Mouse (Mus musculus): Measurements from ENCODE around the gene Adgre1. TPM values are rescaled to one million over a fixed set of nuclear protein-coding genes. Genes with fewer than 3 reads are reported as not detected.

The Adgre1 gene
- polyA plus RNA-seq, 1 experiment = not detected

- H3K4me3 ChIP-seq (ENCODE audit: insufficient read depth, poor library complexity, severe bottlenecking) = no peak overlapping the region
- H3K79me2 ChIP-seq (ENCODE audit: control insufficient read depth, insufficient read depth) = no peaks in the 10 kb centered on the region
- TF ChIP-seq MYOD1 (IDR thresholded peaks at IDR 0.05; ENCODE audit: control insufficient read depth, insufficient read length, low read depth) (no peak), MYOG (IDR thresholded peaks at IDR 0.05; ENCODE audit: control insufficient read depth, extremely low read depth, insufficient read length) (no peak), CTCF (IDR thresholded peaks at IDR 0.05; ENCODE audit: control insufficient read depth, insufficient read depth, insufficient read length) (no peak), MAX (IDR thresholded peaks at IDR 0.05) (no peak), CEBPB (IDR thresholded peaks at IDR 0.05; ENCODE audit: low read depth) (no peak), USF1 (IDR thresholded peaks at IDR 0.05; ENCODE audit: low read depth) (no peak), FOSL1 (IDR thresholded peaks at IDR 0.05; ENCODE audit: insufficient read depth, low read length, poor library complexity, severe bottlenecking) (no peak)
Measured at GRCm38 (mm10) chr17:57341568-57341967, 16.9 kb upstream of the Adgre1 start.

GRCm38 (mm10) chr17:57344029-57344707 is 14.3 kb upstream of the Adgre1 start:
- no peak overlapping the region for H3ac ChIP-seq (ENCODE audit: control insufficient read depth, insufficient read length, low read depth)
- H3K4me3 ChIP-seq (ENCODE audit: insufficient read depth, poor library complexity, severe bottlenecking) = no peak overlapping the region
- no peaks in the 10 kb centered on the region for H3K79me2 ChIP-seq (ENCODE audit: control insufficient read depth, insufficient read depth)
- H3K79me3 ChIP-seq (ENCODE audit: low read depth) = no peaks in the 10 kb centered on the region
- H3K27me3 ChIP-seq (ENCODE audit: control insufficient read depth, insufficient read depth, insufficient read length) = no peaks in the 10 kb centered on the region
- H3K36me3 ChIP-seq (ENCODE audit: control insufficient read depth, insufficient read depth) = no peaks in the 10 kb centered on the region
- no peak for TF ChIP-seq FOSL1 (IDR thresholded peaks at IDR 0.05; ENCODE audit: insufficient read depth, low read length, poor library complexity, severe bottlenecking)
- no peak for TF ChIP-seq CTCF (IDR thresholded peaks at IDR 0.05; ENCODE audit: control insufficient read depth, insufficient read depth, insufficient read length)

More at GRCm38 (mm10) chr17:57341568-57341967, 16.9 kb upstream of the Adgre1 start:
- Histone ChIP-seq H3K27me3 (ENCODE audit: control insufficient read depth, insufficient read depth, insufficient read length) (no peaks in the 10 kb centered on the region), H3K36me3 (ENCODE audit: control insufficient read depth, insufficient read depth) (no peaks in the 10 kb centered on the region), H3ac (ENCODE audit: control insufficient read depth, insufficient read length, low read depth) (no peak overlapping the region), H3K79me3 (ENCODE audit: low read depth) (no peaks in the 10 kb centered on the region)

GRCm38 (mm10) chr17:57347017-57347416 is 11.5 kb upstream of the Adgre1 start:
- no peaks in the 10 kb centered on the region for H3K79me2 ChIP-seq (ENCODE audit: control insufficient read depth, insufficient read depth)
- TF ChIP-seq MYOD1 (IDR thresholded peaks at IDR 0.05; ENCODE audit: control insufficient read depth, insufficient read length, low read depth) (no peak), MAX (IDR thresholded peaks at IDR 0.05) (no peak), FOSL1 (IDR thresholded peaks at IDR 0.05; ENCODE audit: insufficient read depth, low read length, poor library complexity, severe bottlenecking) (no peak), CTCF (IDR thresholded peaks at IDR 0.05; ENCODE audit: control insufficient read depth, insufficient read depth, insufficient read length) (no peak)
- no peaks in the 10 kb centered on the region for H3K27me3 ChIP-seq (ENCODE audit: control insufficient read depth, insufficient read depth, insufficient read length)
- no peaks in the 10 kb centered on the region for H3K36me3 ChIP-seq (ENCODE audit: control insufficient read depth, insufficient read depth)
- H3K79me3 ChIP-seq (ENCODE audit: low read depth) = no peaks in the 10 kb centered on the region
- H3K4me3 ChIP-seq (ENCODE audit: insufficient read depth, poor library complexity, severe bottlenecking) = no peak overlapping the region
- H3ac ChIP-seq (ENCODE audit: control insufficient read depth, insufficient read length, low read depth) = no peak overlapping the region

- no peak overlapping the region for H3ac ChIP-seq (ENCODE audit: control insufficient read depth, insufficient read length, low read depth)
- no peaks in the 10 kb centered on the region for H3K36me3 ChIP-seq (ENCODE audit: control insufficient read depth, insufficient read depth)
- H3K27me3 ChIP-seq (ENCODE audit: control insufficient read depth, insufficient read depth, insufficient read length) = no peaks in the 10 kb centered on the region
- no peak overlapping the region for H3K4me3 ChIP-seq (ENCODE audit: insufficient read depth, poor library complexity, severe bottlenecking)
- H3K79me2 ChIP-seq (ENCODE audit: control insufficient read depth, insufficient read depth) = no peaks in the 10 kb centered on the region
- TF ChIP-seq CEBPB (IDR thresholded peaks at IDR 0.05; ENCODE audit: low read depth) (no peak), MAX (IDR thresholded peaks at IDR 0.05) (no peak), MYOD1 (IDR thresholded peaks at IDR 0.05; ENCODE audit: control insufficient read depth, insufficient read length, low read depth) (no peak), CTCF (IDR thresholded peaks at IDR 0.05; ENCODE audit: control insufficient read depth, insufficient read depth, insufficient read length) (no peak), MYOG (IDR thresholded peaks at IDR 0.05; ENCODE audit: control insufficient read depth, extremely low read depth, insufficient read length) (no peak), USF1 (IDR thresholded peaks at IDR 0.05; ENCODE audit: low read depth) (no peak), FOSL1 (IDR thresholded peaks at IDR 0.05; ENCODE audit: insufficient read depth, low read length, poor library complexity, severe bottlenecking) (no peak)
- H3K79me3 ChIP-seq (ENCODE audit: low read depth) = no peaks in the 10 kb centered on the region
Measured at GRCm38 (mm10) chr17:57347781-57348180, 10.7 kb upstream of the Adgre1 start.

- TF ChIP-seq MYOD1 (IDR thresholded peaks at IDR 0.05; ENCODE audit: control insufficient read depth, insufficient read length, low read depth) = no peak
- TF ChIP-seq USF1 (IDR thresholded peaks at IDR 0.05; ENCODE audit: low read depth) = no peak
- no peak for TF ChIP-seq CTCF (IDR thresholded peaks at IDR 0.05; ENCODE audit: control insufficient read depth, insufficient read depth, insufficient read length)
- no peak for TF ChIP-seq MYOG (IDR thresholded peaks at IDR 0.05; ENCODE audit: control insufficient read depth, extremely low read depth, insufficient read length)
- no peak for TF ChIP-seq CEBPB (IDR thresholded peaks at IDR 0.05; ENCODE audit: low read depth)
- no peaks in the 10 kb centered on the region for H3K79me3 ChIP-seq (ENCODE audit: low read depth)
- no peak overlapping the region for H3K4me3 ChIP-seq (ENCODE audit: insufficient read depth, poor library complexity, severe bottlenecking)
- no peak overlapping the region for H3ac ChIP-seq (ENCODE audit: control insufficient read depth, insufficient read length, low read depth)
- no peaks in the 10 kb centered on the region for H3K79me2 ChIP-seq (ENCODE audit: control insufficient read depth, insufficient read depth)
- H3K36me3 ChIP-seq (ENCODE audit: control insufficient read depth, insufficient read depth) = no peaks in the 10 kb centered on the region
- no peaks in the 10 kb centered on the region for H3K27me3 ChIP-seq (ENCODE audit: control insufficient read depth, insufficient read depth, insufficient read length)
Measured at GRCm38 (mm10) chr17:57349067-57349466, 9.4 kb upstream of the Adgre1 start.

- Histone ChIP-seq H3K79me3 (ENCODE audit: low read depth) (no peaks in the 10 kb centered on the region), H3K36me3 (ENCODE audit: control insufficient read depth, insufficient read depth) (no peaks in the 10 kb centered on the region), H3K79me2 (ENCODE audit: control insufficient read depth, insufficient read depth) (no peaks in the 10 kb centered on the region), H3K4me3 (ENCODE audit: insufficient read depth, poor library complexity, severe bottlenecking) (no peak overlapping the region), H3K27me3 (ENCODE audit: control insufficient read depth, insufficient read depth, insufficient read length) (no peaks in the 10 kb centered on the region), H3ac (ENCODE audit: control insufficient read depth, insufficient read length, low read depth) (no peak overlapping the region)
- TF ChIP-seq MAX (IDR thresholded peaks at IDR 0.05) (no peak), USF1 (IDR thresholded peaks at IDR 0.05; ENCODE audit: low read depth) (no peak), FOSL1 (IDR thresholded peaks at IDR 0.05; ENCODE audit: insufficient read depth, low read length, poor library complexity, severe bottlenecking) (no peak), MYOG (IDR thresholded peaks at IDR 0.05; ENCODE audit: control insufficient read depth, extremely low read depth, insufficient read length) (no peak), CEBPB (IDR thresholded peaks at IDR 0.05; ENCODE audit: low read depth) (no peak), CTCF (IDR thresholded peaks at IDR 0.05; ENCODE audit: control insufficient read depth, insufficient read depth, insufficient read length) (no peak), MYOD1 (IDR thresholded peaks at IDR 0.05; ENCODE audit: control insufficient read depth, insufficient read length, low read depth) (no peak)
Measured at GRCm38 (mm10) chr17:57350212-57350611, 8.3 kb upstream of the Adgre1 start.
